Mouse (Mus musculus): ENCODE results near the gene Ltbp3.

The Ltbp3 gene

DNA sequence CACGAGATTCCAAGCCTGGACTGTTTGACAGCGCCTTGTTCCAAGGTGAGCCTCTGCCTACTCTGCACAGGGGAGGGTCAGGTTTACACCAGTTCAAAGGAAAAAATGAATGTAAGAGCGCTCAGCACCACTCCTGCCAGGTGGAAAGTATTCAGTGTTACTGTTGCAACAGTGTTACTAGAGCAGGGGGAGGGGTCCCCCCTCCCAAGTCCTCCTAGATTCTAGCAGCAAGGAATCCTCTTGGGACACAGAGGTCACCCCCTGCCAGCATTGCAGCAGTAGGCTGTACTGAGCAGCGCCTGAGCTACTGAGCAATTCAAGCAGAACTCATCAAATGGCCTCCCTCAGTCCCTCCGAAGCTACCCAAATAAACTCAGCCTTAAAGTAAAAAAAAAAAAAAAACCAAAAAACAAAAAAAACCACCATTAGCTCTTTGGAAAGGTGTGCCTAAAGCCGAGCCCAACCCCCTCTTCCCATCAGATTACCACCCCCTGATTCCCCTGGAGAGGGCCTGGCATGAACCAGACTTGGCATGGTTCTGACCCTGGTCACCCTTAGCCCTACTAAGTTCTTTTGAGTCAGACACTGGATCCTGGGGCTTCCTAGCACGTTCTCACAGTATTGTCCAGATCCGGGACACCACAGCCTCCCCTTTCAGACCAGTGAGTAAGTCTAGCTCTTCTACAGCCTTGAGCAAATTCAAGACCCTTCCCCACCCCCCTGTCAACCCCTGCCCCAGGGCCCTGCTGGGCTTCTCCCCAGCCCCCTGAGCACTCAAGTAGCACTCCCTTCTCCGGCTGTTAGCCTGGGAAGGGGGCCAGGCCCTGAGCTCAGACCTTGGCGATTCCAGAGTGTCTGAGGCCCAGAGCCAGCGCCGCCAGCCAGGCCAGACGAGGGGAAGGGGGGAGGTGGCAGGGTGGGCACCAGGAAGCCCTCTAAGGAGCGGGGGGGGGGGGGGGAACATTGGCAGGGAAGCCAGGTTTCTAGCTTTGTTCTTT, at the start of gene Ltbp3:
Gene Ltbp3 (plus strand): TSS at position 585 of the 998 bp plus-strand sequence.
- DNase-seq (ENCODE audit: low spot score), result peak; percentile 65

DNA sequence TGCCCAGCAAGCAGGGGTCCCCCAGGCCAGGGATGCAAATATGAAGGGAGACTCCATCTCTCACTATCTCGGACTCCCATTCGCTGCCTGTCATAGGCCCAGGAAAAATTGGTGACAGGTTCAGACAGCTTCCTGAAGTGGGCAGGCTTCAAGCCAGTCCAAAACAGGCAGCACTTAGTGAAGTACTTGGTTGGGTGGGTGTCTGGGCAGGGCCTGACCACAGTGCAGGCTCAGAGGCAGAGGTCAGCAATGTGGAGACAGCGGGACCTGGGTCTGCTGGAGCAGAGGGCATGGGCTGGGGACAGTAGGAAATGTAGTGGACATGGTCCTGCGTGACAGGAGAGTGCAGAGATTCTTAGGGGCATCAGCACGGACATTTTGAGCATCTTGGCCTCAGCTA, 49.1 kb upstream of the Ltbp3 start:
- no peak for DNase-seq (ENCODE audit: low spot score)

DNA sequence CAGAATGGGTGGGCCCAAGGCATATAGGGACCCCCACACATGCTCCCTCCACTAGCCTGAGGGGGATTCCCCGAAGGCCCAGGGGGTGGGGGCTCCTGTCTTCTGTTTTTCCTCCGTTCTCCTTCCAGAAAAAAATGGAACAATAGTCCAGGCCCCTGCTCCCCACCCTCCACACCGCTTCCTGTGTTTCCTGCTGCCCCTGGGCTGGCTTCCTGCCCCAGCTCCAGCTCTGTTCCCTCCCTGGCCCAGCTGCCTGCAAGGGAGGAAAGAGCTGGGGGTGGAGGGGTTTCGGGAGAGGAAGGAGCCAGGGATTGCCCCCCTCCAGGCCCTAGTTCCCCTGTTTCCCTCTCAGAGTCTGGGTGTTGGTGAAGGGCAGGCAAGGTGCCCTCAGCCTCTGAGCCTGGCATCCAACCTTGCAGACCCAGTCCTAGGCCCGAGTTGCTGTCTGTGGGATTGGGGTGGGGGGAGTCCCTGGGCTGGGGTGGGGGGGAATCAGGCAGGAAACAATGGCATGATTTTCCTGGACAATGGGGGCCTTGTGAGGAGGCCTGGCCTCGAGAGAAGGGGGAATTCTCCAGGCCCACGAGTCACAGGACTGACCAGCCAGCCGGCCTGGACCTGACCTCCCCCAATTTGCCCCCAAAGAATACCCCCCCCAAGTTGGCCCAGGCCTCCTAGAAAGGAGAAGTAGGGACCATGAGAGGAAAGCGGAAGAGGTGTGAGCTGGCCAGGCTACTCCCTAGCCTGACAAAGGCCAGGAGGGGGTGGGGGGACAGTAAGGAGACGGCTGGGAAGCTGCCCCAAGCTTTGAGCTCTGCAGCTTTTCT, 48.4 kb upstream of the Ltbp3 start:
- DNase-seq (ENCODE audit: low spot score), result no peak

GRCm38 (mm10) chr19:5692913-5693396, 47.7 kb upstream of the Ltbp3 start:
- no peak for DNase-seq (ENCODE audit: low spot score)

DNA sequence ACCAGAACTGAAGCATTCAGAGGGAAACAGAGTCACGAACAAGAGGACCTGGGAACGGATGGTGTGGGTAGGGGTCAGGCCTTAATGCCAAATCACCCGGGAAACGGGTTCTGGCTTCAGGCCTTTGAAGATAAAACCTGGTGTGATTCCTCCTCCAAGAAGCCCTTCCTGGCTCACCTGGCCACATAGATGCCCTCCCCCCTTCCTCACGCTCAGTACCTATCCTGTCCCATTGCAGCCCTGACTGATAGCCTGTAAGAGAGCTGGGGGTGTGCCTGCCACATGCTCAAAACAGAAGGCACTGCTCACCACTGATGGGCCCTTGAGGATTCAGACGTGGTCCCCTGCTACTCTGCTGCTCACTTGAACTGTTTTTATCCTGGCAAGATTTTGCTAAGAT, 46.9 kb upstream of the Ltbp3 start:
- no peak for DNase-seq (ENCODE audit: low spot score)

DNA sequence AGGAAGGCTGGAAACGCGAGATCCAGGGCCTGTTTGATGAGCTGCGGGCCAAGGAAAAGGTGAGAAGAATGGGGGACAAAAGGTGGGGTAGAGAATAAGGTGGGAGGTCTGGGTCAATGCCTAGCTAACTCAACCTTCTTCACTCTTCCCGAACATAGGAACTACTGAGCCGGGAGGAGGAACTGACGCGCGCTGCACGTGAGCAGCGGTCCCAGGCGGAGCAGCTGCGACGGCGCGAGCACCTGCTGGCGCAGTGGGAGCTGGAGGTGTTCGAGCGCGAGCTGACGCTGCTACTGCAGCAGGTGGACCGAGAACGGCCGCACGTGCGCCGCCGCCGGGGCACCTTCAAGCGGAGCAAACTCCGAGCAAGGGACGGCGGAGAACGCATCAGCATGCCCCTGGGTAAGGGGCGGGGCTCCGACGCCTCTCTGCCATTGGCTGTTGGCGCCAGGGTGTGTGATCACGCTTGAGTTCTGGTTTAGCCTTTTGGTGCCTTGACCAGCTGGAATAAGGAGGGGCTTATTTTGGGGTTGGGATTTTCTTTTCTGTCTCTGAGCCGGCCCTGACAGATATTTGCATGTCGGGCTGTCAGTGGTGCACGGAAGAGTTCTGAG, 44.7 kb upstream of the Ltbp3 start:
- DNase-seq (ENCODE audit: low spot score), result no peak

- DNase-seq (ENCODE audit: low spot score), result no peak
Measured at GRCm38 (mm10) chr19:5704163-5704800, 36.4 kb upstream of the Ltbp3 start, which contains the start of gene Kcnk7. Kcnk7 (plus strand) TSS chr19:5704367.

DNA sequence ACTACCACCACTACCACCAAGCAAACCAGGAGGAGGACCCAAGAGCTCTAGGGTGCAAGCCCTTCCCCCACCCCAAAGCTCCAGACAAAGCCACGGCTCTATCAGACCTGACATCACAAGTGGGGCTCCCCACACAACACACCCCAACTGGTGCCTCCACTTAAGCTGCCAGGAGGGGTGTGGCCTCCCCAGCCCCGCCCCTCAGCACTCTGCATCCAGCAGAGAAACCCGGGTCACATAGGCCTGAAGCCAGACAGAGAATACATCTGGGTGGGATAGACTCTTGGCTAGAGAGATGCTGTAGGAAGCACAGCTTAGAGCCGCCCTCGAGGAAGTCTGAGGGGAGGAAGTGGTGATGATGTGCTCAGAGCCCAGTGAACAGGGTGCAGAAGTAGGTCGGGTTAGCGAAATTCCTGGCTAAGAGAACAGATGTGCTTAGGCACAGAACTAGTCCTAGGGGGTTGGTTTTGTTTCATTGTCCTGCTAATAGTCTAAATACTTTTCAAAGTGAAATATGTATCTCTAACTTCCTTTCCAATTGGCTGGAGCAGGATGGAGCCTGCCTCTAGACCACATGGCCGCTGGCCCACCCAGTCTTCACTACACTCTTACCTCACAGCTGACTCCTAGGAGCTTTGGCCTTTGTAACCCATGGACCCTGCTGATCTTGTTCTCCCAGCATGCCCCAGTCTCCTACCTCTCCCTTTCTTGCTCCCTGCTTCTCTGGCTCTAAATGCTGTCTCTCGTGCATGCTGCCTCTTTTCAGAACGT, 35.7 kb upstream of the Ltbp3 start:
- DNase-seq (ENCODE audit: low spot score), result no peak

DNA sequence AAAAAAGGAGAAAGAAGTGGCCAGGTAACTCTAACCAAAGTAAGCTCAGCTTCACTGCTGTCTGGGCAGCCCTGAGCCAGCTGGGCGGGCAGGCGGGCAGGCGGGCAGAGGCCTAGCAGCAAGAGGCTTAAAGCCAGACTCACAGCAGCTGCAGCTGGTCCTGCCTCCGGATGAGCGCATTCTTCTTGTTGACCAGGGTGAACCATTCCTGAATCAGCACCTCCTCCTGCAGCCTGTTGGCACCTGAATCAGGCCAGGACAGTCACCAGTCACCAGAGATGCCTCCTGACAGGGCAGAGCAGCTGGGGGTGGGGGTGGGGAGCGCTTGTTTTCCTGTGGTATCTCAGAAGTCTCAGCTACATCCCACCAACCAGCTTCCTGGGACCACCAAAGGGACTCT, 30.6 kb upstream of the Ltbp3 start:
- DNase-seq (ENCODE audit: low spot score), result no peak

DNA sequence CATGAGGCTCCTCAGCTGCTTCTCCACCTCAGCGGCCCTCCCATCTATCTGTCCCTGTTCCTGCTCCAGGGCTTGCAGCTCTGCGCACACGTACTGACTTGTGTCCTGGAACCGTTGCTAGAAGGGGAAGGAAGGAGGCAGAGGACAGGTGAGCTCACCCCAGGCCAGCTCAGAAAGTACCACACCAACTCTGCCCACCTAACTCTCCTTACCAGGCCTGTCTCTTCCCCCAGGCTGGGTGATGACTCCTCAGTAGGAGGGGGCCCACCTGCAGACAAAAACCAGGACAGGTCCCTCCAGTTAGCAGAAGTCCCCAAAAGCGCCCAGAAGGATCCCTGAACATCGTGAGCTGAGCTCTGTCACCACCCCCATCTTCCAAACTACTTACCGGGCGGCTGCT, 30.1 kb upstream of the Ltbp3 start:
- DNase-seq (ENCODE audit: low spot score), result no peak

DNA sequence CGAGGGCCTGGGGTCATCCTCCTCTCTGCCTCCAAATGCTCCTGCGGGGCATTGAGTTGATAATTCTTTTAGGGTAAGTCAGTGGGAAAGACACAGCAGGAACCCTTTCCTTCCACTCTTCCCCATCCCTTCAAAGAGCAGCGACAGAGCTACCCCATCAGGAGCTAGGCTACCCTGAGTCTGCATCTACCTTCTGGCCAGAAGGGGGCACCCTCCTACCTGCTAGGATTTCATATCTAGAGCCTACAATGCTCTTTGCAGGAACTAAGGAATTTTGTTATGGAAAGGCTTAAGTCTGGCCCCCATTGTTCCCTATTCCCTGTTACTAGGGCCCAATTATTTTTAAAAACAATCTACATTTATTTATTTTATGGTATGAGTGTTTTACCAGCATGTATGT, 29.5 kb upstream of the Ltbp3 start:
- DNase-seq (ENCODE audit: low spot score), result no peak

DNA sequence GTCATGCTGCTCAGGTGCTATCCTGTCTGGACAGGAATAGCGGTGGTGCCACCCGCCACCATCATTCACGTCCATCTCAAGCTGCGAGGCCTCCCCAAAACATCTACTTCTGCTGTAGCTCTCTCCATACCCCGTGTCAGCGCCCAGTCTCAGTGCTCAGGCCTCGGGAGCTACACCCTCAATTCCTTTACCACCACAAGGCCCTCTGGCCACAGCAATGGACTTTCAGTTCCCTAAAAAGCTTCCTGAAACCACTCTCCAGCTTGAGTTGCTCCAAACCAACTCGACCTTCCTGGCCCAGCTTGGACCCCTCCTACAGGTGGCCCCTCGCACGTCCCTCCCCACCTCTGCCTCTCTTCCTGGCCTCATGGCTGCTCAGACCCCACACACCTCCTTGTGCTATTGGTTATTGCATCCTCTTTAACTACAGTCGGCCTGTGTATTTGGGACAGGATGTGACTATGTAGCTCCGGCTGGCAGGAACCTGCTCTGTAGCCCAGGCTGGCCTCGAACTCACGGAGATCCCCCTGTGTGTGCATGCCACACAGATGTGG, 28.7 kb upstream of the Ltbp3 start:
- no peak for DNase-seq (ENCODE audit: low spot score)

DNA sequence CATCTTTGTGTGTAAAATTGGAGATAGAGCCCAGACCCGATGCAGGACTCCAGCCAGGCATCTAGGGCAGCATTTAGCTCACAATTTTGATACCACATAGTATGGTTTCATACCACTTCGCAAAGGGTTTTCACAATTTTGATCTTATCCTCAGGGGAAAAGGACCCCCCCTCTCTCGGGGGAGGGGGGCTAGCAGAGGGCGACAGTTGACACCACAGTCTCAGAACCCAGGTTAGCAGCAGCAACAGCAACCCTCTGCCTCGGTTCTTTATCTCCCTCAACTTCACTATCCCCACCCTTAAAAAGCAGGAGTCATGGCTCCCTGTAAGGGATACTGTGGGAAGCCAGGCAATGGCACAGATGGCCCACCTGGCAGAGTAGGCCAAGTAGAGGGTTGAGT, 27.4 kb upstream of the Ltbp3 start:
- DNase-seq (ENCODE audit: low spot score), result no peak

DNA sequence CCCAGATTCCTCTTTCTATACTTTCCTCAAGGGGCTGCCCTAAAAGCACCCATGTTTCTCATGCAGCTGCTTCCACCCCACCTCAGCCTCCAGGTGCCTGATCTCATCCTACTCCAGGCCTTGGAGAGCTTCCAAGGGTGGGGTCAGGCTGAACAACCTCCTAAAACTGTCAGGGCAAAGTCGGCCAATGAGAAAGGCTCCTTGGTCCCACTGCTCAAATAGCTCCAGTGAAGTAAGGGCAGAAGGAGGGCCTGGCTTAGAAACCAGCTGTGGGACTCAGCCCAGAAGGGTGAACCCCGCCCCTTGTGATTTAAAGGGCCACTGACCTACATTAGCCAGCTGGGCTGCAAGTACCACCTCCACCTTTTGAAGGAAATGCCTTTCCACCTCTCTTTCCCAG, 27.0 kb upstream of the Ltbp3 start:
- no peak for DNase-seq (ENCODE audit: low spot score)

- DNase-seq (ENCODE audit: low spot score), result no peak
Measured at GRCm38 (mm10) chr19:5715793-5716688, 24.7 kb upstream of the Ltbp3 start.

DNA sequence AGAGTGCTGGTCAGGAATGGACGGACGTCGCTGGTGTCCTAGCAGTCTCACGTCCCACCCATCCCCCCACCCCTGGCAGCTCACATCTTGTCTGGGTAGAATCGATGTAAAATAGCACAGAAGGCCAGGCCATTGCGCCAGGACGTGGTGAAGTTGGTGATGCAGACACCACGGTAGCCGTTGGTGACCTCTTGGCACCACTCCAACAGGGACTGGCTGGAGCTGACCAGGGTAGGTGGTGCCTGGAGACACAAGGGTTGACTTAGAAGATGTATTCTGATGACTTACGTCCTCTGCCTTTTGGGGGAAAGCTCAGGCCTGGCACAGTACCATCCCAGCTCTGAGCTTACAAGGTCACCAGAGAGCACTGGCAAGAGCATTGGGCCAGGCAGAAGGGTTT, 23.7 kb upstream of the Ltbp3 start:
- no peak for DNase-seq (ENCODE audit: low spot score)

GRCm38 (mm10) chr19:5721233-5721632, 19.5 kb upstream of the Ltbp3 start:
- DNase-seq (ENCODE audit: low spot score), result no peak

DNA sequence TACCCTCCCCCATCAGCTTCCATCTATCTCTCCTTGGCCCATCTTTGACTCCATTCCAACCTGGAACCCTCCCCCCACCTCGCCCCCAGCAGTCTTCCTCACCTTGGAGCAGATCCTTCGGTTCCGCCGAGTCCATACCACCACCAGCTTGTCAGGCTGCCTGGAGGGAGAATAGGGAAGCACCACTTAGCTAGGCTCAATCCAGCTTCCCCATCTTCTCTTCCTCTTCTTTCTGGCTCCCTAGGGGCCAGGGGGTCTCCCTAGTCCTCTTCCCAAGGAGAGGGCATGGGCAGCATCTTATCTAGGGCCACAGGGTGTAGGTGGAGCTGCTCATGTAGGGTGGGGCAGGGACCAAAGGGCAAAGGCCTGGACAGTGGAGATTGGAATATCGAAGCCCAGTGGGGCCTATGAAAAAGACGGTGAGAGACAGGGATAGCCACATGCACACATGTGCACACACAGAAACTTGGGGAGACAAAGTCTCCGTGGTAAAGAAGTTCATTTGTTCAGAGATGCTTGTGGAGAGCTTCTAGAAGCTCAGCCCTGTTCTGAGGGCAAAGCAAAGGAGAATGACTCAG, 17.8 kb upstream of the Ltbp3 start:
- DNase-seq (ENCODE audit: low spot score), result no peak

DNA sequence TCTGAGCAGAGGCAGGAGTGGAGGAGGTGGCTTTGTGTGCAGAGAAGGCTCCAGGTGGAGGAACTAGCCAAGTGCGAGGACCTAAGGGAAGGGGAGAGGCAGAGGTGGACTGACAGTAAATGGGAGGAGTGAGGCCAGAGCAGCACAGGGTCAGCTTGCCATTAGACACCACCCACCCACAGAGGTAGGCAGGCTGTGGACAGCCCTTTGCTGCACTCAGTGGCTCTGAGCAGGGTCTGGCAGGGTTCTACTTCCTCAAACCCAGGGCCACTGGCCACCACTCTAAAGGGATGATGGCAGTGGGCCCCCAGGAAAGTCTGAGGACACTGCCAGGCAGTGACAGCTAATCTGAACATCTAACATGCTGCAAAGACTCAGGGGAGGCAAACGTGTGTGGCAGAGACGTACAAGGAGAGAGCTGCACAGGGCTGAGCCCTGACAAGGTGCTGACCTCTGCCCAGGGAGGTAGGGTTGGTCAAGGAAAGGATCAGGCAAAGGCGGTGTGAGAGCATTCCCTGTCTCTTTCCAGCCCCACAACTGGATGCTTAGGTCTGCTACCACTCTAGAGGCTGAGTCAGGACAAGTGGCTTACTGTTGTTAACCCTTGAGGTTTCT, 16.7 kb upstream of the Ltbp3 start:
- DNase-seq (ENCODE audit: low spot score), result no peak

All from ovary, postnatal 10 days (tissue).